Mouse (Mus musculus) MEL (cell line): ENCODE data around the gene Ttyh2. TPM values are rescaled to one million over a fixed set of nuclear protein-coding genes. Genes with fewer than 3 reads are reported as not detected.

Source experiments
- DNase-seq: peaks from one replicate; pipeline ENCODE4 v3.0.0; 2011; ENCODE audit warnings: low read depth, low spot score
- H3K27ac ChIP-seq: 2 replicates; pipeline ENCODE4 v1.5.1; 2012; ENCODE audit warnings: low read depth, mild to moderate bottlenecking, control low read depth, low read length, moderate library complexity; ENCODE audit not compliant: control insufficient read depth
- H3K27me3 ChIP-seq, 2 experiments: fragments of 150-350 bp in 1 of 2; sonication (generic) in 1 of 2; 2 replicates each; pipeline ENCODE4 v1.6.1; 2012; ENCODE audit warnings: low read length in 2 of 2, mild to moderate bottlenecking in 2 of 2, improper control_type of control experiment in 1 of 2, moderate library complexity in 1 of 2; ENCODE audit not compliant: insufficient read depth in 2 of 2, control insufficient read depth in 1 of 2
- H3K36me3 ChIP-seq, 2 experiments: 2 replicates each; pipeline ENCODE4 v1.6.1; 2012 to 2014; ENCODE audit warnings: low read length in 2 of 2, improper control_type of control experiment in 1 of 2, inconsistent platforms in 1 of 2, mild to moderate bottlenecking in 1 of 2; ENCODE audit not compliant: insufficient read depth in 2 of 2, control insufficient read depth in 1 of 2
- H3K4me1 ChIP-seq, 2 experiments: fragments of 150-350 bp in 1 of 2; sonication (generic) in 1 of 2; 2 replicates each; pipeline ENCODE4 v1.6.1; 2012; ENCODE audit warnings: low read length in 2 of 2, improper control_type of control experiment in 1 of 2, mild to moderate bottlenecking in 1 of 2; ENCODE audit not compliant: insufficient read depth in 2 of 2, control insufficient read depth in 1 of 2
- H3K4me3 ChIP-seq, 2 experiments: fragments of 150-350 bp in 1 of 2; sonication (generic) in 1 of 2; 2 replicates each; pipeline ENCODE4 v1.5.1; 2012; ENCODE audit warnings: low read depth in 2 of 2, low read length in 2 of 2, mild to moderate bottlenecking in 2 of 2, moderate library complexity in 2 of 2, control low read depth in 1 of 2, improper control_type of control experiment in 1 of 2; ENCODE audit not compliant: control insufficient read depth in 1 of 2, insufficient read depth in 1 of 2
- H3K79me2 ChIP-seq: 2 replicates; pipeline ENCODE4 v1.6.1; 2012; ENCODE audit warnings: mild to moderate bottlenecking, low read length, moderate library complexity; ENCODE audit not compliant: control insufficient read depth, poor library complexity, insufficient read depth
- H3K9ac ChIP-seq: 2 replicates; pipeline ENCODE4 v1.6.1; 2012; ENCODE audit warnings: low read depth, mild to moderate bottlenecking, control low read depth, low read length, moderate library complexity; ENCODE audit not compliant: control insufficient read depth, poor library complexity, severe bottlenecking
- H3K9me3 ChIP-seq: fragments of 150-350 bp; sonication (generic); replicated peaks from 2 replicates; pipeline ENCODE4 v1.6.1; 2012; ENCODE audit warnings: mild to moderate bottlenecking, low read length, improper control_type of control experiment, moderate library complexity; ENCODE audit not compliant: insufficient read depth
- CHD2 ChIP-seq: IDR thresholded peaks from 2 replicates; pipeline ENCODE4 v1.6.1; 2011; ENCODE audit warnings: low read length, improper control_type of control experiment
- CTCF ChIP-seq, 3 experiments: IDR thresholded peaks in 2 of 3; conservative IDR thresholded peaks in 1 of 3; 2 replicates each; pipeline ENCODE4 v1.5.1; 2011 to 2012; ENCODE audit warnings: low read length in 3 of 3, low read depth in 2 of 3, mild to moderate bottlenecking in 2 of 3, improper control_type of control experiment in 1 of 3, inconsistent platforms in 1 of 3, mixed read lengths in 1 of 3, moderate library complexity in 1 of 3; ENCODE audit not compliant: control insufficient read depth in 1 of 3, insufficient read depth in 1 of 3, poor library complexity in 1 of 3, severe bottlenecking in 1 of 3
- ELF1 ChIP-seq: IDR thresholded peaks from 2 replicates; pipeline ENCODE4 v1.6.1; 2014; ENCODE audit warnings: low read depth, mild to moderate bottlenecking, inconsistent platforms, low read length, improper control_type of control experiment, moderate library complexity
- ETS1 ChIP-seq: IDR thresholded peaks from 2 replicates; pipeline ENCODE4 v1.6.1; 2012; ENCODE audit warnings: low read depth, mild to moderate bottlenecking, inconsistent platforms, low read length, improper control_type of control experiment, moderate library complexity
- HCFC1 ChIP-seq: IDR thresholded peaks from 2 replicates; pipeline ENCODE4 v1.6.1; 2012; ENCODE audit warnings: low read depth, mild to moderate bottlenecking, inconsistent platforms, low read length, improper control_type of control experiment, moderate library complexity
- MAZ ChIP-seq: IDR thresholded peaks from 2 replicates; pipeline ENCODE4 v1.6.1; 2012; ENCODE audit warnings: low read depth, mild to moderate bottlenecking, inconsistent platforms, low read length, improper control_type of control experiment
- MEF2A ChIP-seq: IDR thresholded peaks from 2 replicates; pipeline ENCODE4 v1.6.1; 2014; ENCODE audit warnings: low read depth, mild to moderate bottlenecking, inconsistent platforms, low read length, improper control_type of control experiment; ENCODE audit not compliant: poor library complexity, insufficient replicate concordance, severe bottlenecking; ENCODE audit errors: extremely low read depth
- MXI1 ChIP-seq: IDR thresholded peaks from 2 replicates; pipeline ENCODE4 v1.6.1; 2011; ENCODE audit warnings: mild to moderate bottlenecking, low read depth, low read length, improper control_type of control experiment
- MYC ChIP-seq: IDR thresholded peaks from 2 replicates; pipeline ENCODE4 v1.6.1; 2011; ENCODE audit warnings: low read depth, mild to moderate bottlenecking, low read length, improper control_type of control experiment, moderate library complexity
- POLR2A ChIP-seq, 2 experiments: IDR thresholded peaks; 2 replicates each; pipeline ENCODE4 v1.6.1; 2011 to 2012; ENCODE audit warnings: low read length in 2 of 2, mild to moderate bottlenecking in 2 of 2, control low read depth in 1 of 2, improper control_type of control experiment in 1 of 2, low read depth in 1 of 2, moderate library complexity in 1 of 2; ENCODE audit not compliant: control insufficient read depth in 1 of 2, insufficient read depth in 1 of 2, poor library complexity in 1 of 2
- POLR2AphosphoS2 ChIP-seq: IDR thresholded peaks from 2 replicates; pipeline ENCODE4 v1.6.1; 2011; ENCODE audit warnings: low read length, improper control_type of control experiment
- RAD21 ChIP-seq: IDR thresholded peaks from 2 replicates; pipeline ENCODE4 v1.6.1; 2011; ENCODE audit warnings: mild to moderate bottlenecking, low read depth, low read length, improper control_type of control experiment
- SMC3 ChIP-seq: IDR thresholded peaks from 2 replicates; pipeline ENCODE4 v1.6.1; 2011; ENCODE audit warnings: low read depth, low read length, improper control_type of control experiment
- TAL1 ChIP-seq: IDR thresholded peaks from 2 replicates; pipeline ENCODE4 v1.6.1; 2012; ENCODE audit warnings: mild to moderate bottlenecking, inconsistent platforms, low read length, moderate library complexity, mixed read lengths
- TCF12 ChIP-seq: IDR thresholded peaks from 2 replicates; pipeline ENCODE4 v1.6.1; 2014; ENCODE audit warnings: low read depth, mild to moderate bottlenecking, inconsistent platforms, low read length, improper control_type of control experiment, moderate library complexity
- UBTF ChIP-seq: IDR thresholded peaks from 2 replicates; pipeline ENCODE4 v1.6.1; 2012; ENCODE audit warnings: low read depth, mild to moderate bottlenecking, inconsistent platforms, low read length, improper control_type of control experiment, moderate library complexity, borderline replicate concordance; ENCODE audit not compliant: insufficient read depth
- USF1 ChIP-seq: IDR thresholded peaks from 2 replicates; pipeline ENCODE4 v1.6.1; 2014; ENCODE audit warnings: low read depth, mild to moderate bottlenecking, inconsistent platforms, low read length, improper control_type of control experiment, moderate library complexity
- ZMIZ1 ChIP-seq: IDR thresholded peaks from 2 replicates; pipeline ENCODE4 v1.6.1; 2012; ENCODE audit warnings: low read depth, mild to moderate bottlenecking, inconsistent platforms, low read length, improper control_type of control experiment, moderate library complexity
- polyA plus RNA-seq, 2 experiments: library from polyadenylated mRNA; stranded (reverse) in 1 of 2; unstranded in 1 of 2; fragments of >175 nt in 1 of 2; fragments of >200 nt in 1 of 2; gene quantifications; 2 replicates each; pipeline versions ENCODE4 v1.2.1 to v1.2.4; 2012; ENCODE audit warnings: low replicate concordance in 2 of 2, low read depth in 1 of 2; ENCODE audit not compliant: insufficient read length in 2 of 2, insufficient read depth in 1 of 2, missing spikeins in 1 of 2
- total RNA-seq: library from RNA; depleted of rRNA; stranded (reverse); fragments of 300-350 nt; gene quantifications from 2 replicates; pipeline ENCODE4 v1.2.3, GENCODE M21; 2012

The Ttyh2 gene
- total and polyA plus RNA-seq, 3 experiments: 7.2 to 9.7 TPM; not detected in 1

DNA sequence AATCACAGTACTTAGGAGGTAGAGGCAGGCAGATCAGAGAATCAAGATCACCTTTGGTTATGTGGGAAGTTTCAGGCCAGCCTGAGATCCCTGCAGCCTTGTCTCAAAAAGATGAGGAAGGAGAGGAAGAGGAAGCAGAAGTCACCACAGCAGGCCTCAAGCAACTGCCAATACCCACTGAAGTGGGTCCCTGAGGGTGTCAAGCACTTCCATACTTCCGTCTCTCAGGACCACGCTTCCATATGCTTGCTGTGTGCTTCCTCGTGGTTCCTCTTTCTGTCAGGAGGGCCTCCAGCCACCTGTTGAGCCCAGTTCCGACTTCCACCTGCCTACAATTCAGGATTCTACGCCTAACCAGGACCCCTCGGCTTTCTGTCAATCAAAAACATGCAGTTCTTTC, 21.6 kb upstream of the Ttyh2 start:
- no peaks in the 10 kb centered on the region for H3K9me3 ChIP-seq
- no peak for TF ChIP-seq MXI1
- no peak for TF ChIP-seq CHD2
- TF ChIP-seq POLR2AphosphoS2: no peak
- no peak for TF ChIP-seq SMC3
- no peak for TF ChIP-seq ELF1
- no peak for TF ChIP-seq USF1
- TF ChIP-seq MAZ: no peak
- TF ChIP-seq ZMIZ1: no peak
- TF ChIP-seq RAD21: no peak
- TF ChIP-seq HCFC1: no peak
- TF ChIP-seq TCF12: no peak
- TF ChIP-seq MYC: no peak
- TF ChIP-seq TAL1: no peak
- TF ChIP-seq POLR2A (IDR thresholded peaks at IDR 0.05; ENCODE audit: control insufficient read depth in 1 of 2, insufficient read depth in 1 of 2, low read depth in 1 of 2, low read length in 2 of 2, poor library complexity in 1 of 2): no peak
- TF ChIP-seq ETS1: no peak
- no peak for TF ChIP-seq UBTF
- TF ChIP-seq CTCF (IDR thresholded peaks at IDR 0.05 in 2 of 3, conservative IDR thresholded peaks at IDR 0.05 in 1 of 3; ENCODE audit: control insufficient read depth in 1 of 3, insufficient read depth in 1 of 3, low read depth in 2 of 3, low read length in 3 of 3, poor library complexity in 1 of 3, severe bottlenecking in 1 of 3): no peak
- no peak overlapping the region for H3K4me3 ChIP-seq
- H3K27me3 ChIP-seq: no peaks in the 10 kb centered on the region
- no peak for DNase-seq
- H3K9ac ChIP-seq: no peak overlapping the region
- H3K4me1 ChIP-seq: no peaks in the 10 kb centered on the region
- H3K79me2 ChIP-seq: no peaks in the 10 kb centered on the region
- H3K36me3 ChIP-seq: no peaks in the 10 kb centered on the region
- H3K27ac ChIP-seq: no peak overlapping the region

DNA sequence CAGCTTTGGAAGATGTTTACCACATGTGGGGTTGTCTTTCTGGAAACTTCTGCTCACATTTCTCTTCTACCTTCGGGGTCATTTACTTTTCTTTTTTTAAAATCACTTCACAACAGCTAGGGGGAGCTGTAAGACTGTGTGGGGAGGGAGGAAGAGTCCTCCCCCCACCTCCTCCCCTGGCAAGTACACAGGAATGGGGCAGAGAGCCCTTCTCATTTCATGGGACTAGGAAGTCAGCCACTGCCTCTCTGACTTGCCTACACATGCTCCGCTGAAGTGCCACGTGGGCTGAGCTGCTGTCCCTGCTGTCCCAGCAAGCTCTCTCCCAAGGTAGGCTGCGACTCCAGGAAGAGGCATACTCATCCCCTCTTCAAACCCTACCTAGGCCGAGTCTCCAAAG, 20.7 kb upstream of the Ttyh2 start:
- Histone ChIP-seq H3K9me3 (no peaks in the 10 kb centered on the region), H3K27me3 (no peaks in the 10 kb centered on the region), H3K9ac (no peak overlapping the region), H3K79me2 (no peaks in the 10 kb centered on the region), H3K4me3 (no peak overlapping the region), H3K27ac (no peak overlapping the region)
- no peak for DNase-seq
- TF ChIP-seq CTCF (IDR thresholded peaks at IDR 0.05 in 2 of 3, conservative IDR thresholded peaks at IDR 0.05 in 1 of 3; ENCODE audit: control insufficient read depth in 1 of 3, insufficient read depth in 1 of 3, low read depth in 2 of 3, low read length in 3 of 3, poor library complexity in 1 of 3, severe bottlenecking in 1 of 3) (peak in 1 of 3 experiments; percentile 30; a peak in 2 of 6 replicates), MEF2A (no peak)
- TF ChIP-seq, all 39 proteins: peak for 1
- Histone ChIP-seq H3K36me3 (no peaks in the 10 kb centered on the region), H3K4me1 (no peaks in the 10 kb centered on the region)
